Comparison of ENCODE assay signal across 10 mouse cellular contexts in the genomic region with DNA sequence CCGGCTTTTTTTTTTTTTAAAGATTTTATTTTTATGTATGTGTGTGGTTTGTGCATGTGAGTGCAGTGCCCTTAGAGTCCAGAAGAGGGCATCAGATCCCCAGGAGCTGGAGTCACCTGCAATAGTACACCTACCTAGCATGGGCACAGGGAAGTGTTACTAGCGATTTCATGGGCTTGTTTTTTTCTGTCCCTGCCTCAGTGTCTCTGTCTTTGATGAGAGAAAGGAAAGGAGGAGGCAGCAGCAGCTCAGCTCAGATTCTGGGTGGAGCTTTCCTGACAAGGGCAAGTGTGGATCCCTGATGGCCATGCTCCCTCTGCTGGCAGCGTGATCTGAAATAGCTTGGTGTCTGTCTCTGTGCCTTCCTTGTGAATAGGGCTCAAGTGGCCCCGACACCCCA. TPM values are rescaled to one million over a fixed set of nuclear protein-coding genes. Genes with fewer than 3 reads are reported as not detected.
A peak's percentile ranks its signal among the peaks of the same experiment; 100 is the strongest.
DNase-seq lines count a peak whose midpoint lies in the region; ATAC-seq and TF ChIP-seq lines count a peak whose summit lies in the region.
"Had no signal": no experiment of that assay in that cellular context is flagged by ENCODE, and none has a peak within 500 bp of the region (broad histone marks: within the 10 kb centered on the region; RNA-seq: fewer than 3 reads in every experiment).

No protein-coding gene starts in this region.

- DNase-seq in kidney, postnatal 0 days (ENCODE audit: low spot score): no peak
- DNase-seq in kidney, adult 11 months: no peak
- DNase-seq in WW6 (ENCODE audit: low read depth, low spot score): peak; percentile 61
- no peak for DNase-seq in gastrocnemius, postnatal 10 days

- no peaks in the 10 kb centered on the region for H3K9me3 ChIP-seq in kidney, postnatal 0 days (replicated peaks; ENCODE audit: low read length)
- no peaks in the 10 kb centered on the region for H3K9me3 ChIP-seq in E14TG2a.4 (ENCODE audit: low read length)
- no peaks in the 10 kb centered on the region for H3K9me3 ChIP-seq in intestine, embryonic 15.5 days
- H3K9me3 ChIP-seq: limb, embryonic 13.5 days had no signal

- H3K4me2 ChIP-seq in kidney, postnatal 0 days (ENCODE audit: low read length): no peak overlapping the region
- no peak overlapping the region for H3K4me2 ChIP-seq in intestine, embryonic 15.5 days (replicated peaks)
- H3K4me2 ChIP-seq: limb, embryonic 13.5 days had no signal

- H3K27ac ChIP-seq in kidney, postnatal 0 days: no peak overlapping the region
- no peak overlapping the region for H3K27ac ChIP-seq in intestine, embryonic 15.5 days

- no peaks in the 10 kb centered on the region for H3K27me3 ChIP-seq in kidney, postnatal 0 days (ENCODE audit: insufficient read depth, low read length)
- H3K27me3 ChIP-seq in E14TG2a.4 (ENCODE audit: insufficient read depth, low read length): peaks cover 13% of the 10 kb centered on the region; the same call in 1 of the 2 replicates
- H3K27me3 ChIP-seq in intestine, embryonic 15.5 days (replicated peaks): no peaks in the 10 kb centered on the region

- WGBS in kidney, postnatal 0 days: 54% methylated on average over 4 of the region's 4 CpGs
- WGBS in intestine, embryonic 15.5 days: 54% methylated on average over 4 of the region's 4 CpGs

- no peak overlapping the region for H3K9ac ChIP-seq in kidney, postnatal 0 days (ENCODE audit: low read depth, low read length)
- no peak overlapping the region for H3K9ac ChIP-seq in intestine, embryonic 15.5 days
- H3K9ac ChIP-seq: limb, embryonic 13.5 days had no signal

- no peaks in the 10 kb centered on the region for H3K4me1 ChIP-seq in kidney, postnatal 0 days (replicated peaks; ENCODE audit: insufficient read depth, low read length)
- peaks cover 62% of the 10 kb centered on the region for H3K4me1 ChIP-seq in E14TG2a.4 (replicated peaks; ENCODE audit: low read depth, low read length)
- 0 out of 2 replicates have a peak, but pooled peaks cover 3% of the 10 kb centered on the region for H3K4me1 ChIP-seq in intestine, embryonic 15.5 days (replicated peaks)

- H3K4me3 ChIP-seq in kidney, postnatal 0 days (replicated peaks; ENCODE audit: low read depth, low read length): no peak overlapping the region
- H3K4me3 ChIP-seq in E14TG2a.4 (replicated peaks; ENCODE audit: low read length): no peak overlapping the region
- no peak overlapping the region for H3K4me3 ChIP-seq in intestine, embryonic 15.5 days (replicated peaks)
- H3K4me3 ChIP-seq: limb, embryonic 13.5 days had no signal

- no peak for ATAC-seq in kidney, postnatal 0 days (replicated peaks; ENCODE audit: low FRiP score, low read depth)
- ATAC-seq in megakaryocyte, adult 5-6 weeks (ENCODE audit: poor library complexity, severe bottlenecking): peak; percentile 49
- ATAC-seq in intestine, embryonic 15.5 days: no peak
- ATAC-seq: forebrain, embryonic 14.5 days had no signal

- TF ChIP-seq CTCF in kidney, postnatal 0 days (IDR thresholded peaks at IDR 0.05; ENCODE audit: low read depth): peak; percentile 49
- TF ChIP-seq CTCF in E14TG2a.4 (conservative IDR thresholded peaks at IDR 0.05; ENCODE audit: low read length): peak; percentile 46

- no peaks in the 10 kb centered on the region for H3K36me3 ChIP-seq in kidney, postnatal 0 days (ENCODE audit: insufficient read depth, low read length)
- no peaks in the 10 kb centered on the region for H3K36me3 ChIP-seq in E14TG2a.4 (ENCODE audit: insufficient read depth, low read length)
- H3K36me3 ChIP-seq in intestine, embryonic 15.5 days: no peaks in the 10 kb centered on the region
- H3K36me3 ChIP-seq: limb, embryonic 13.5 days had no signal

RNA-seq across cellular contexts. Expression of a gene that starts 7.7 kb away (rescaled TPM):
- polyA plus RNA-seq in kidney, postnatal 0 days (2015; fragmentation: Nextera tagmentation; extraction: Ambion mirVana): 11.6 and 12.5 TPM in 2 replicates
- 10.9 and 11.7 TPM in 2 replicates for total RNA-seq in megakaryocyte, adult 5-6 weeks (2015)
- total RNA-seq in megakaryocyte, adult 5-6 weeks (2017): 24.4 and 30.7 TPM in 2 replicates
- polyA plus RNA-seq in intestine, embryonic 15.5 days (2015; fragmentation: Nextera tagmentation; extraction: Ambion mirVana): 14.6 and 15.7 TPM in 2 replicates
- total RNA-seq in gastrocnemius, postnatal 10 days (2021): 10 to 100 TPM; 34.2 to 37.3 TPM

RNA-seq across cellular contexts. Expression of a gene that starts 12.6 kb away (rescaled TPM):
- polyA plus RNA-seq in kidney, postnatal 0 days (2015; fragmentation: Nextera tagmentation; extraction: Ambion mirVana): 0.24 and 0.28 TPM in 2 replicates
- not detected in 2 replicates for total RNA-seq in megakaryocyte, adult 5-6 weeks (2015)
- total RNA-seq in megakaryocyte, adult 5-6 weeks (2017): 0.12 TPM in 1 of 2 replicates, not detected in the other
- polyA plus RNA-seq in intestine, embryonic 15.5 days (2015; fragmentation: Nextera tagmentation; extraction: Ambion mirVana): 0.39 and 0.82 TPM in 2 replicates
- total RNA-seq in gastrocnemius, postnatal 10 days (2021): 10 to 100 TPM; 18.4 to 20.2 TPM
- polyA plus RNA-seq: forebrain, embryonic 14.5 days had no signal

RNA-seq across cellular contexts. Expression of a gene that starts 31.2 kb away (rescaled TPM):
- 3.8 and 4.0 TPM in 2 replicates for polyA plus RNA-seq in kidney, postnatal 0 days (2015; fragmentation: Nextera tagmentation; extraction: Ambion mirVana)
- not detected in 2 replicates for total RNA-seq in megakaryocyte, adult 5-6 weeks (2015)
- total RNA-seq in megakaryocyte, adult 5-6 weeks (2017): not detected in 2 replicates
- 0.38 and 1.4 TPM in 2 replicates for polyA plus RNA-seq in intestine, embryonic 15.5 days (2015; fragmentation: Nextera tagmentation; extraction: Ambion mirVana)
- 1 to 10 TPM; 3.9 to 5.3 TPM for total RNA-seq in gastrocnemius, postnatal 10 days (2021)
- total RNA-seq: hematopoietic stem cell, adult 5-6 weeks had no signal

RNA-seq across cellular contexts. Expression of a gene that starts 45.2 kb away (rescaled TPM):
- 1.9 and 2.1 TPM in 2 replicates for polyA plus RNA-seq in kidney, postnatal 0 days (2015; fragmentation: Nextera tagmentation; extraction: Ambion mirVana)
- not detected in 2 replicates for total RNA-seq in megakaryocyte, adult 5-6 weeks (2015)
- total RNA-seq in megakaryocyte, adult 5-6 weeks (2017): not detected in 2 replicates
- 3.6 TPM in 2 replicates for polyA plus RNA-seq in intestine, embryonic 15.5 days (2015; fragmentation: Nextera tagmentation; extraction: Ambion mirVana)
- total RNA-seq in gastrocnemius, postnatal 10 days (2021): 10 to 100 TPM; 20.0 to 23.6 TPM
- total RNA-seq: hematopoietic stem cell, adult 5-6 weeks had no signal

RNA-seq across cellular contexts. Expression of a gene that starts 58.5 kb away (rescaled TPM):
- 309 and 334 TPM in 2 replicates for polyA plus RNA-seq in kidney, postnatal 0 days (2015; fragmentation: Nextera tagmentation; extraction: Ambion mirVana)
- total RNA-seq in megakaryocyte, adult 5-6 weeks (2015): 163 and 178 TPM in 2 replicates
- total RNA-seq in megakaryocyte, adult 5-6 weeks (2017): 89.1 and 96.1 TPM in 2 replicates
- 331 and 429 TPM in 2 replicates for polyA plus RNA-seq in intestine, embryonic 15.5 days (2015; fragmentation: Nextera tagmentation; extraction: Ambion mirVana)
- total RNA-seq in gastrocnemius, postnatal 10 days (2021): 100 to 1,000 TPM; 140 to 158 TPM

Comparison
In these comparisons a context has a peak if more than half of its experiments do, and no peak if none do; other contexts are left out.
1. RNA of a gene that starts 12.6 kb away (total RNA-seq): 18.4 to 20.2 TPM in gastrocnemius, postnatal 10 days; 0.12 TPM in megakaryocyte, adult 5-6 weeks; every median in the first group is over 10 times any median in the second.
2. RNA of a gene that starts 31.2 kb away (total RNA-seq): 3.9 to 5.3 TPM in gastrocnemius, postnatal 10 days; not detected in megakaryocyte, adult 5-6 weeks; every median in the first group is over 4 times any median in the second.